Mouse (Mus musculus) embryonic fibroblast, embryonic 13.5 days (primary cell): Measurements from ENCODE around the gene Nav2.

Experiments
- CTCF ChIP-seq: IDR thresholded peaks from 2 replicates; pipeline ENCODE4 v1.5.1; 2011; ENCODE audit warnings: mild to moderate bottlenecking, control low read depth, low read length, moderate library complexity, borderline replicate concordance; ENCODE audit not compliant: insufficient read depth
- POLR2A ChIP-seq: IDR thresholded peaks from 2 replicates; pipeline ENCODE4 v1.6.1; 2011; ENCODE audit warnings: low read depth, mild to moderate bottlenecking, control low read depth, low read length, moderate library complexity

DNA sequence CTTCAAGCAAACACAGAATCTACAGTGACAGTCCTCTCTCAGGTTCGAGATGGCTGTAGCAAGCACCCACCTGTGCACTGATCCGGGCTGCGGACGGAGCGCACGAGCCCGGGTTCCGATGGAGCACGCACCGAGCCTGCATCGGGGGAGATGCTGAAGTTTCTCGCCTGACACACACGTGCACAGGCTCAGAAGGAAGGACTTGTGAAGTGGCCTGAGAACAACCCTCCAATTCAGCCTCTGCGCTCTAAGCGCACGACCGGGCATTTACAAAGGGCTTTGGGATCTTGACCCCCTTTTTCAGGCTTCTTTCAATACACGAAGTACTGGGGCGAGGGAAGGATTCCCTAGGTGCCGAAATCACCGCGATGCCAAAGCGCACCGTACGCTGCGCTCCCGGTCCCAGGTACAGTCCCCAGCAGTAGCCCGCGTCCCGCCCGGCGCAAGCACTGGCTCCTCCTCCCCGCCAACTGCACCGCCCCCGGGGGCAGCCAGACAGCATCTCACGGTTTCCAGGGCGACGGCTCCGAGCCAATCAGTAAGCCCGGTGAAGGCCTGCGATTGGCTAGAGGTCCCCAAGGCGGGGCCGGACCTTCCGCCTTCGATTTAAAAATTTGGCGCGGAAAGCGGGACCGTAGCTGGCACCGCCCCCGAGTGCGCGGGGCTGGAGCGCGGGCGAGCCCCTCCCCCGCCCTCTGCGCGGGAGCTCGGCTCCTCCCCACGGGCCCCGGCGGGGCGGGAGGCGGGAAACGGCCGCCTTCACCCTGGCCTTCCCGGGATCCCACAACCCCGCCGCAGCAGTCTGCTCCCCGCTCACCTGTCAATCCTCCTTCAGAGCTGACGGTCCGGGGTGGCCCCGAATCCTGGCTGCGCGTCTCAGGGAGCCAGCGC, 27.7 kb upstream of the Nav2 start:
- TF ChIP-seq CTCF (no peak), POLR2A (peak; percentile 57; the same call in 1 of the 2 replicates)
